Mouse (Mus musculus) E14TG2a.4 (cell line): ENCODE measurements at regions not wholly inside any gene's neighbourhood (a gene's known extent, or its start where the extent isn't known, plus 50 kb on each side); places are given as distances from the start of the nearest gene placed in this dataset.
A peak's percentile ranks its signal among the peaks of the same experiment; 100 is the strongest.

Source experiments
- H3K27me3 ChIP-seq: 2 replicates; pipeline ENCODE4 v1.6.1; 2014; ENCODE audit warnings: low read length, control low read depth; ENCODE audit not compliant: insufficient read depth
- H3K36me3 ChIP-seq: 2 replicates; pipeline ENCODE4 v1.6.1; 2014; ENCODE audit warnings: low read length, control low read depth; ENCODE audit not compliant: insufficient read depth
- H3K4me1 ChIP-seq: replicated peaks from 2 replicates; pipeline ENCODE4 v1.6.1; 2014; ENCODE audit warnings: low read depth, low read length, control low read depth
- H3K4me3 ChIP-seq: replicated peaks from 2 replicates; pipeline ENCODE4 v1.5.1; 2014; ENCODE audit warnings: mild to moderate bottlenecking, low read length
- H3K9me3 ChIP-seq: 2 replicates; pipeline ENCODE4 v1.6.1; 2014; ENCODE audit warnings: low read length, control low read depth
- CTCF ChIP-seq: conservative IDR thresholded peaks from 2 replicates; pipeline ENCODE4 v1.5.1; 2014; ENCODE audit warnings: low read length
- NANOG ChIP-seq: IDR thresholded peaks from 2 replicates; pipeline ENCODE4 v1.6.1; 2014; ENCODE audit warnings: borderline replicate concordance, low read length, mixed read lengths
- POU5F1 ChIP-seq: IDR thresholded peaks from 2 replicates; pipeline ENCODE4 v1.6.1; 2014; ENCODE audit warnings: low read length, borderline replicate concordance

DNA sequence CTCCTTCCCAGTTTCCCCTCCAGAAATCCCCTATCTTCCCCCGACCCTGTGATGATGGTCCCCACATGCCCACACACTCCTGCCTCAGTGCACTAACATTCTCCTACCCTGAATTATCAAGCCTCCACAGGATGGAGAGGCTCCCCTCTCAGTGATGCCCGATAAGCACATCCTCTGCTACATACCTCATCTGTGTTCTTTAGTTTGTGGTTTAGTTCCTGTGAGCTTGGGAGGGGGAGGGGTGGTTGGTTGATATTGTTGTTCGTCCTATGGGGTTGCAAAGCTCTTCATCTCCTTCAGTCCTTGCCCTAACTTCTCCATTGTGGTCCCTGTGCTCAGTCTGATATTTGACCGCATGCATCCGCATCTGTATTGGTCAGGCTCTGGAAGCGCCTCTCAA is 656.6 kb downstream of the Speer2 start:
- H3K4me1 ChIP-seq: no peaks in the 10 kb centered on the region
- H3K4me3 ChIP-seq: no peak overlapping the region
- H3K9me3 ChIP-seq: peaks cover 9% of the 10 kb centered on the region
- no peaks in the 10 kb centered on the region for H3K36me3 ChIP-seq
- no peaks in the 10 kb centered on the region for H3K27me3 ChIP-seq
- TF ChIP-seq NANOG (no peak), CTCF (0 out of 2 replicates have a peak, but pooled peaks have one; percentile 3), POU5F1 (no peak)
